Mouse (Mus musculus) frontal cortex, adult 2 months (tissue): Measurements from ENCODE around the gene Dip2b. TPM values are rescaled to one million over a fixed set of nuclear protein-coding genes. Genes with fewer than 3 reads are reported as not detected.

Source experiments
- DNase-seq, 2 experiments: peaks; one replicate each; pipeline ENCODE4 v3.0.0; 2022; ENCODE audit warnings: low spot score in 1 of 2; ENCODE audit errors: extremely low spot score in 1 of 2
- polyA plus RNA-seq: library from polyadenylated mRNA; depleted of rRNA; stranded (reverse); fragments of >200 nt; gene quantifications from 2 replicates; pipeline ENCODE4 v1.2.3, GENCODE M21; 2012

The Dip2b gene
- polyA plus RNA-seq, 1 experiment = 31.9 TPM

DNA sequence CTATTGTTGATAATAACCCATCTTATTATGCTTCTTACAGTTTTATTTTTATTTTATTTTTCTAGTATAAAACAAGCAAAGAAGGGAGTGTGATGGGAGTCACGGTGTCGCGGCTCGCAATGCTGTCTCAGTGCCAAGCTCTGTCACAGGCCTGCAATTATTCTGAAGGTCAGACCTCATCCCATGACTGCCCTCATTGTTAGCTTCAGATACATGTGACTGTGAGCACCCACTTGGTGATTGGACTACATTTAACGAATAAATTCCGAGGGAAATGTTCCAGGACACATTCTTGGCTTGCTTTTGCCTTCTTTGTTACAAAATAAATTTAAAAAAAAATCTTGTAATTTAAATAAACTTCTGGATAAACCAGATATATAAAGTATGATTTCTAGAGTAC is 129.3 kb downstream of the Dip2b start:
- DNase-seq = peak in 1 of 2 experiments; percentile 48

DNA sequence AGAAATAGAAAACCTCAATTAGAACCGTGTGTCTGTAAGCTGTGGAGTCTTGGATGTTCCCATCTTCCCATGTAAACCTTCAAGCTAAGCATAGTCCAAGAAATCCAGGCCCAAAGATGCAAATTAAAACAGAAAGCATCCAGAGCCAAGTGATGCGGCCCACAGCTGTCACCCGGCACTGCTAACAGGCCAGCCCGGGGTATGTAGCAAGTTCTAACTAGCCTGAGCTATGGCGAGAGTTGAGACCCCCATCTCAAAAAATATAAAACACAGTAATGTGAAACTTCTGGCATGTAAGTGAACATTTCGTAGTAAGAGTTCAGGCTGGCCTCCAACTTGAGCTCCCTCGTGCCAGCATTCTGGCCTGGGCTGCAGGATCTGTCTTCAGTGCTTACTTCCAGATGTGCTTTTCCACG is 129.7 kb downstream of the Dip2b start:
- no peak for DNase-seq

DNA sequence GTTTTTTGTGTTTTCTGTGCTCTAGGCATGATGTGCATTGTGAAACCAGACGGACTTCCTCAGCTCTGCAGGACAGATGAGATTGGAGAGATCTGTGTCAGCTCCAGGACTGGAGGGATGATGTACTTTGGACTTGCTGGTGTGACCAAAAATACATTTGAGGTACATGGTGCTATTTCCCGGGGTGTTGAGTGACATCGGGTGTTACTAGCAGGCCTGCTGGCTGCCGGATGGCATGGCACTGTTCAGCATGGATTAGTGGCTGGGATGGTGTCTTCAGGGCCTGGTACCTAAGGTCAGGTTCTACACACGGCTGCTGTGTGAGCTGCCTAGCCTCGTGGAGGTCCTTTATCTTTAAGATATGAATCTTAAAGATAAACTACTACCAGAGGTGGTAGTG is 136.7 kb downstream of the Dip2b start:
- DNase-seq = no peak

DNA sequence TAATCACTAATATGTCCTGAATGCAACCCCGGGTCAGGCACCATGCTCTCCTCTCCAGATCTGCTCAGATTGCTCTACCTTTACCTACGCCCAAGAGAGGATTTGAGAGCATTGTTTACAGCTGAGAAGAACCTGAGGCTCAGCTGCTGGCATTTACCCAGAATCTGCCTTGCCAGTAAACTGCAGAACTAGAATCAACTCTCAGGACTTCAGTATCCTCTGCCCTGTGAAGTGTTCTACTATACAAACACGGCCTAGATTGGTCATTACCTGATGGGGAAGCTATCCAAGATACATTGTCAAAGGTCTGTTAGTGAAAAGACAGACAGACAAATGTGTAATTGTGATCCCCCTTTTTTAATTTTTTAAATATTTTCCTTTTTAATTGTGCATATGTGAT is 138.7 kb downstream of the Dip2b start:
- DNase-seq = no peak

DNA sequence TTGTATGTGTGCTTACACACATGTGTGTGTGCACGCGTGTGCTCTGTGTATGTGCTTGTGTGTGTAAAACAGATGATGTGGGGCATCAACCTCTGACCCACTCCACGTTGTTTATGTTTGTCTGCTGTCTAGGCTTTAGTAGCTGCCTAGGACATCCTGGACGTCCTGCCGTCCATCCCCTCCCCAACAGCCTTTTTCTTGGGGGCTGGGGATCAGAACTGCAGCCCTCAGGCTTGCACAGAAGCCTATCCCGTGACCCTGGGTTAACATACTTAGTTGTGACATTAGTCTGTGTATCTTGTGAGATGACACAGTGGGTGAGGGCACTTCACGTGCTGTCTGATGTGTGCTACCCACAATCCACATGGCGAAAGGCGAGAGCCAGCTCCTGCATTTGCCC is 139.1 kb downstream of the Dip2b start:
- DNase-seq = no peak

DNA sequence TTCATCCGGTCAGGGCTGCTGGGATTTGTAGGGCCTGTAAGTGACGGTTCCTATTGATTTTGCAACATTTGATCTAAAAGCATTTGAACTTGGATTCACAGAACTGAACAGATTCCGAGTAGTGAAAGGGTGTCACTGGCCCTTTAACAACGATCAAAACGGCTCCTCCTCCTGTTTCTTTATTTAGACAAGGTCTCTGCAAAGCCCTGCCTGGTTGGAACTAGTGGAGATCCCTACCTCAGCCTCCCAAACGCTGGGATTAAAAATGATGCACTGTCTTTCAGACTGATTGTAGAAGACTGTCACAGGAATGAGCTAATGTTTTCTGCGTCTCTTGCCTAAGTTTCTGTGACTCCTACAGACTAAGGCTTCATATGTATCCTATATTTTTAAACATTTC is 140.0 kb downstream of the Dip2b start:
- no peak for DNase-seq

DNA sequence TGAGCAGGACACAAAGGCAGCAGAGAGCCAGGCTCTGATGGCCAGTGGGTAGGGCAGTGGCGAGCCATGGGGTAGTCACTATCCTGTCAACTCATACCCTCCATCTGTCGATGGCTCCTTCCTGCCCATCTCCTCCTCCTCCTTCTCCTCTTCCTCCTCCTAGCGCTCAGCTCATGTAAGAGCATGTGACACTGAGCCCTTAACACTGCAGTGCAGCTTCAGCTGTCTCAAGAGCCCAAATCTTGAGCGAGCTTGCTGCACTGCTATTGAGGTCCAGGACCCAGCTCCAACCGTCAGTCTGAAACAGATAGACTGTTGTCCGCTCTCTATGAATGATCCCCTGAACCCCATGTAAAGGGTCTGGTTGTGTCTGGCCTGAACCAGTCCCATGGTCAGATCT is 141.2 kb downstream of the Dip2b start:
- no peak for DNase-seq

DNA sequence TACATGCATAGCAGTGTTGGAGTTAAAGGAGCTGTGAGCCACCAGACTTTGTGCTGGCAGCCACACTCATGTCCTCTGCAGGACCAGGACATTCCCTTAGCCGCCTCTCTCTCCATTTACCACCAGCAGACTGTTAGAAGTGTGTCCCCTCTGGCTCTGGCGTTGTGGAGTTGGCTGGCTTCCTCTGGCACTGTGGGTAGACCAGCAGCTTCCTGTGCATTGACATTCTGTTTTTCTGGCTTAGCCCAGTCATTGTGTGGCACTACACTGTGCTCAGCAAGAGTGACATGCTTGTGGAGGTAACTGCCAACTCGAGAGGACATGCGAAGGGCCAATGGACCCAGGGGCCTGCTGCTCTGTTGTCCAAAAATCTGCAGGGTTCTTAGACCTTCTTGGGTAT is 141.8 kb downstream of the Dip2b start:
- DNase-seq = no peak

DNA sequence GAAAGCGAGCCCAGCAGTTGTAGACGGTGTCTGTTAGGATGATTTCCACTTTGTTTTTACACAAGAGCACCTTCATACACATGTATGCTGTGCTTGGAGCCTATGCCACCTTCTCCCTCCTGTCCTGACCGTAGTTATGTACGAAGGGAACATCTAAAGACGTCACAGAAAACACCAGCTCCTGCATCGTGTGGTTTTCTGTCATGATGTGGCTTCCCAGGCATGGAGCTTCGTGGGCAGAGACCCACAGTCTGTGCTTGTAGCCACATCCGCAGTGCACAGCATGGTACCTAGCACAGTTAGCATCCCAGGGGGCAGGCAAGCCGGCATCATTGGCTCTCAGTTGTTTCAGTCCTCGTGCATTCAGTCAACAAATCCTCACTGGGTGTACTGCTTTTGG is 143.4 kb downstream of the Dip2b start:
- DNase-seq = no peak

DNA sequence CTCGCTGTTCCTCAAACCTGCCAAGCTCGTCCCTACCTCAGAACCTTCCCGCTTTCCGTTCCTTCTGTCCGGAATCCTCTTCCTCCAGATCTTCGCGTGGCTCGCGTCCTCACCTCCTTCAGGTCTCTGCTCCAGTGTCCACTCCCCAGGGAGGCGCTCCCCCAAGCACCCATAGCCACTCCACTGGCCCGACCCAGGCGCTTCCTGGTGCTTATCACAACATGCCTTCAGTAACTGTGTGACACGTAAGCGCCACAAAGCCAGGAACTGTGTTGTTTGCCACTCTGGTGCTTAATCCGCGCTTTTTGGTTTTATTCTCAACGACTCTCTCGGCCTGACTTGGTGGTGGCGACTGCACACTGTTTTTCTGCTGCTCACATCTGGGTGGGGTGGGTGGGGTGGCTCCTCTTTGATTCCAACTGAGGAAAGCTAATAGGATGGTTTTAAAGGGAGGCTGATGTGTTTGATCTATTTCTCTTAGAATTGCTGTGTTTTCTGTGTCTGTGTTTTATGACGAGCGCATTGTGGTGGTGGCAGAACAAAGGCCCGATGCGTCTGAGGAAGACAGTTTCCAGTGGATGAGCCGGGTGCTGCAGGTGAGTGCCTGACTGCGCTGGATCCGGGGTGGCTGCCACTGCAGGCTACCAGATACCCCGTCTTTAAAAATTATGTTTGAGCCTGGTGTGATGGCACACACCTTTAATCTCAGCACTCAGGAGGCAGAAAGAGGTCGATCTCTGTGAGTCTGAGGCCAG is 144.2 kb downstream of the Dip2b start:
- DNase-seq = no peak

DNA sequence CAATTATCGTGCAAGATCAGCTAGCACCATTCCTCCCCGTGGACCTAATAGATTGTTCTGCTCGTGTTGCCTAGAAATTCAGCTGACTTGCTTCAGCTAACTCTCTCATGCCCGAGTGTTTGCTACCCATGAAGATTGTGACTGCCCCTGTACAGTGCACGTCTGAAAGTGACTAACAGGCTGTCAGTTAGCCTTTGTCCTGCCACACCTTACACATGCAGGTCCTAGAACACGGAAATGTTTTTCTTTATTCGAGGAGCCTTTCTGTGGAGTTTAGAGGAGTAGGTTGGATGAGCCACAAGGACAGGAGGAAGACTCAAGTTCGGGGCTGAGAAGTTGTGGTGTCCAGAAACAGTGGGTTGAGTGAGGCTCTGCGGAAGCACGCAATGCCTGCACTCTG is 145.0 kb downstream of the Dip2b start:
- DNase-seq = no peak

DNA sequence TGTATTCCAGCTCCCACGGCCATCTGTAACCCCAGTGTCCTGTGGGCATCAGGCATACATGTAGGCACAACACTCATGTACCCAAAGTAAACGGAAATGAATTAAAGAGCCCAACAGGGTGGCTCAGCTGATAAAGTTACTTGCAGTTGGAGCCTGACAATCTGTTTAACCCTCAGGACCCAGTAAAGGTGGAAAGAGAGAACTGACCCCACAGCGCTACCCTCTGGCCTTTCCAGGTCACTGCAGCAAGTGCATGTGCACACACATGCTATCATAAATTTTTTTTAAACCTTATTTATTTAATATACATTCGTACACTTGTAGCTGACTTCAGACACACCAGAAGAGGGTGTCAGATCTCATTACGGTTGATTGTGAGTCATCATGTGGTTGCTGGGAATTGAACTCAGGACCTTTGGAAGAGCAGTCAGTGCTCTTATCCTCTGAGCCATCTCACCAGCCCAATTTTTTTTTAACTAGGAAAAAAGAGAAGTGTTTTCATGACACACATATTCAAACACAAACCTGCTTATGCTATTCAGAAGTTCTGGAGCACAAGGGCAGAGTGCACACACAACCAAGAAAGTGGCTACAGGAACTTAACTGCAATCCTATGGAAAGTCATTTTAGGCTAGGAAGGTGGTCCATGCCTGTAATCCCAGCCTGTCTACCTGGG is 146.5 kb downstream of the Dip2b start:
- no peak for DNase-seq

DNA sequence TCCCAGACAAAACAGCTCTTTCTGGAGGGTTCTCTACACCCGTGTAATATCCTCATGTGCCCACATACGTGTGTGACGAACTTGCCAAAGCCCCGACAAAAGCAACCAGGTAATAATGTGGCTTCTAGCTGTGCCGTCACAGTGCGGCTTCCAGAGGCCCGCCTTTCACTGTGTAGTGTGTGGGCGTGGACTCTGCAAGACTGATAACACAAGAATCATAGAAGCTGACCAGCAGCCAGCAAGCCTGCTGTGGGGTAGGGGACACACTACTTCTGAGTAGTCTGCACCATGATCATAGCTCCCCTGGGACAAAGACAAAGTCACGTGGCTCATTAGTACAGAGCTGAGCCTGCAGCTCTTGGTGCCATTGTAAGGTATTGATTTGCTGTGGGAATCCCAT is 147.8 kb downstream of the Dip2b start:
- DNase-seq = no peak

DNA sequence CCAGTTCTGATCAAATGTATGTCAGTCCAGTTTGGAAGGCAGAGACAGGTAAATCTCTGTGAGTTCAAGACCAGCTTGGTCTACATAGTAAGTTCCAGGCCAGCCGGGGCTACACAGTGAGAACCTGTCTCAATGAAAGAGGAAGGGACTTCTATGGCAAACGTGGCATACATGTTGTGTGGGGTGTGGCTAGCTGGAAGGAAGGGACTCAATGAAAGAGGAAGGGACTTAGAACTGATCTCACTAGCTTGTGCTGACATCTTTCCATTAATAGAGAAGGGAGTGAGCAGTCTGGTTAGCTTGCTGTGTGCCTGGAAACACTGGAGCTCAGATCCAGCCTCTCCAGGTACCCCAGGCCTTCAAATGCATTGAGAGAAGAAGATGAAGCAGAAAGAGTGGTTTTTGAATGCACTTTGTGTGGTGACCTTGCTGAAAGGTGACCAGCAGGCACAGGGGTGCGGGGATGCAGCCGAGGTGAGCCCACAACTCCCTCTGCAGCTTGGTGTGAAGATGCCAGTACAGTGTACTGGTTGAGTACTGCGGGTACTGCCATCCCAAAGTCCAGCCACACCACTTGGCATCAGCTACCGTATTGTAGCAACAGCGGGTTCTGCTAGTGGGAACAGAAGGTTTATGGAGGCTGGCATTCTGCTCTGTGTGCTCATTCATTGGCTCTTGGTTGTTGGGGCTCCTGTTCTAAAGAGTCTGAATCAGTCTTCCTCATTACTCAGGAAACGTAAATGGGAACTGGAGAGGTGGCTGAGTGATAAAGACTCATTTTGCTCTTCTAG is 148.6 kb downstream of the Dip2b start:
- DNase-seq = no peak

DNA sequence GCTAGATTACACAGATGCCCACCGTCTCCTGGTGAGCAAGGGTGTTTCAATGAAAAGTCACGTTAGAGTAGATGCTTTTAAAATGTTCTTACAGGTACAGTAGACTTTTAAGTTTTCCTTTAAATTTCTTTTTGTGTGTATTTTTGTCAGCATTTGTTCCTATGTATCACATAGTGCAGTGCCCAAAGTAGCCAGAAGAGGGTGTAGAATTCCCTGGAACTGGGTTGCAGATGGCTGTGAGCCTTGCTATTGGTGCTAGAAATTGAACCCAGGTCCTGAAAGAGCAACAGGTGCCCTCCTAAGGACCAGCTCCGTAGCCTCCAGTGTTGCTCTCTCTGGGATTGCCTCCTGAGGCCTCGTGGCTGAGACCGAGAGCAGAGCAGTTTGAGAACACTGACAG is 150.1 kb downstream of the Dip2b start:
- no peak for DNase-seq

DNA sequence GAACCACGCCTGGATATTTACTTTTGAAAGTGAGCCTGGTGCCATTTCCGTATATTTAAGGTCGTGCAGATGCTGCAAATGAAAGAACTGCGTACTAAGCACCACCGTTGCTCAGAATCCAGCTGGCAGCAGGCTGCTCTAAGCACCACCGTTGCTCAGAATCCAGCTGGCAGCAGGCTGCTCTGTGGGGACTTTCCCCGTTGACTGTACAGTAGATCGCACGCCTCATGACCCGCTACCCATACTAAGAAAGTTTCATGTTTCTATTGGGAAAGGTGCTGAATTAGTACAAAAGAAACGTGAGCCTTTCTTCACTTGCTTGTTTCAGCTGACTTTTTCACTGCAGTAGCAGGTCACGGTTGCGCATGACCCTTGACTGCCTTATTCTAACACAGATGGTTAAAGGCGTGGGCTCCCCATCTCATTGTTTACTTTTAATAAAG is 150.5 kb downstream of the Dip2b start:
- no peak for DNase-seq

DNA sequence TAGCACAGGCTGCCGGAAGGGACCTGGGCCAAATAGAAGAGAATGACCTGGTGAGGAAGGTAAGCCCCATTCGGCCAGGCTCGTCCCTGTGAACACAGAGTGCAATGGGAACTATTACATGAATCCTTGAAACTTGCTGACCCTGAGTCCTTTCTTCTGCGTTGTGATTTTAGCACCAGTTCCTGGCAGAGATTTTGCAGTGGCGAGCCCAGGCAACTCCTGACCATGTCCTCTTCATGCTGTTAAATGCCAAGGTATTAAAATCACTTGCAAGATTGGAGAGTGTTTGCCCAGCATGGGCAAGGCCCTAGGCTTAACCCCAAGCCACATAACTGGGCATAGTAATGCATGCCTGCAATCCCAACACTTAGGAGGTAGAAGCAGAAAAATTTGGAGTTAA is 151.6 kb downstream of the Dip2b start:
- no peak for DNase-seq

DNA sequence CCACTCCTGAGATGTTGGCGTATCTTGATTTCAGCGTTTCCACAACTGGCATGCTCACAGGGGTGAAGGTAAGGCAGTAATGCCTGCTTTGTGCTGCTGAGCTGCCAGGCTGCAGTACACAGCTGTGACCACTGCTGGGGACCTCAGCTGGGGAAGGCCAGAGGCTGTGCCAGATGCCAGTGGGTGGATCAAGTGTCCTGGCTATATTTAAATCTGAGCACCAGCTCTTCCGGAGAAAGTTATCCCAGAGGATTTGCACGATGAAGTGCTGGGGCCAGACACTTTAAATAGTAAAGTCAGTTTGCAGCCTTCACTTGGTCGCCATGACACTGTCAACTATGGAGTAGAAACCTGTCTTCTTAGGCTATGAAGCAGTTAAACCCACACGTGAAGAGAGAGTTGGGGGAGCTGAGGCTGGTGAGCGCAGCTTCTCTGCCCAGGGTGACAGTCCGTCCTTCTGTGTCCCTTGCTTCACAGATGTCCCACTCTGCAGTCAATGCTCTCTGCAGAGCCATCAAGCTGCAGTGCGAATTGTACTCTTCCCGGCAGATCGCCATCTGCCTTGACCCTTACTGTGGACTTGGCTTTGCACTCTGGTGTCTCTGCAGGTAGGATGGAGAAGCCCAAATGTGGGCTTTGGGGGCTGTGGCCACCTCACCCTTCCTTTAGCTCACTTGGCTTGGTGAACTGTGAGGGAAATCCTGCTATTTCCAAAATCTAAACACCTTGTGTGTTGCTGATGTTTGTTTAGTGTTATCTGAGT is 160.7 kb downstream of the Dip2b start:
- peak in 1 of 2 experiments; percentile 39 for DNase-seq

DNA sequence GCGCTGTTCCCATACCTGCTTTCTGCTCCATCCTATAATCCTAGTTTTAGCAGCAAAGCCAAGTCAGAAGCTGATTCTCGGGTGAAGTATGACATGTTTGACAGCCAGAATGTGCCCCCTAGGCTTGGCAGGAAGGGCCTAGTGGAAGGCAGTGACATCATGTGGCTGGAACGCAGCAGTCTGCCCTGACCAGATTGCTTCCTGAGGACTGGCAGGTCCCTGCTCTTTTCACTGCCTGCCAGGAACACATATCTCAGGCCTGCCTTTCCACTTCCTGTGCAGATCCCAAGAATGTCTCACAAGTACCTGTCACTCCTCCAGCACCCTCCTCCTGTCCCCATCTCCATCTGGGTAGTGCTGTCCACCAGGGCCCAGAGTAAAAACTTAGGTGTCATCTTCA is 161.3 kb downstream of the Dip2b start:
- no peak for DNase-seq

DNA sequence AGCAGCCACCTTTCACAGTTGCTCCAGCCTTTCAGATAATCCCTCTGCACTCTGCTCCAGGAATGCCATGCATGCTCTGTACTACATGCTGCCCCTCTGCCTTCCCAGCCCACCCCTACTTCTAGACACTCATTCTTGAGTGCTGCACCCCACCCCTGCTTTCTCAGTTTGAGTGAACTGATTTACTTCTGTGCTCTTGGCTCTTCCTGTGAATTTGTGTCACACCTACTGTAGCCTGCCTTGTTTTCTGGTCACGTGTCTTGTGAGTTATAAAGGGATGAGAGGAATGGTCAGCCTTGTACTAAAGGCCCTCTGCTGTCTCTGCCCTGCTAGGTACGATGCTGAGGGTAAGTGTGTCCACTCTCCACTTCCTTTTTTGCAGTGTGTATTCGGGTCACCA is 163.3 kb downstream of the Dip2b start:
- peak in 1 of 2 experiments; percentile 39 for DNase-seq
